Mouse (Mus musculus) stomach, postnatal 0 days (tissue): ENCODE data around the gene Pts. TPM values are rescaled to one million over a fixed set of nuclear protein-coding genes. Genes with fewer than 3 reads are reported as not detected.

Source experiments
- ATAC-seq: fragments of 200-750 bp; cut with Nextera tagmentation; 2 replicates; pipeline ENCODE4 v1.8.0; 2017; ENCODE audit not compliant: low FRiP score, low TSS enrichment
- DNase-seq: peaks from one replicate; pipeline ENCODE4 v3.0.0-alpha.2; 2016; ENCODE audit warnings: low spot score
- H3K27ac ChIP-seq: fragments of 300-500 bp; sonication (generic); replicated peaks from 2 replicates; pipeline ENCODE4 v1.5.1; 2014; ENCODE audit warnings: mild to moderate bottlenecking, control low read depth
- H3K27me3 ChIP-seq: fragments of 300-500 bp; sonication (generic); 2 replicates; pipeline ENCODE4 v1.6.1; 2014; ENCODE audit warnings: low read length; ENCODE audit not compliant: control insufficient read depth, insufficient read depth
- H3K36me3 ChIP-seq: fragments of 300-500 bp; sonication (generic); 2 replicates; pipeline ENCODE4 v1.6.1; 2014; ENCODE audit warnings: low read length, mixed read lengths; ENCODE audit not compliant: control insufficient read depth, insufficient read depth
- H3K4me1 ChIP-seq: fragments of 300-500 bp; sonication (generic); replicated peaks from 2 replicates; pipeline ENCODE4 v1.6.1; 2014; ENCODE audit warnings: antibody characterized with exemption; ENCODE audit not compliant: control insufficient read depth, insufficient read depth
- H3K4me2 ChIP-seq: fragments of 300-500 bp; sonication (generic); replicated peaks from 2 replicates; pipeline ENCODE4 v1.6.1; 2014; ENCODE audit warnings: low read depth, mild to moderate bottlenecking, control low read depth, moderate library complexity
- H3K4me3 ChIP-seq: fragments of 300-500 bp; sonication (generic); 2 replicates; pipeline ENCODE4 v1.5.1; 2014; ENCODE audit warnings: low read depth, low read length, control low read depth
- H3K9ac ChIP-seq: fragments of 300-500 bp; sonication (generic); 2 replicates; pipeline ENCODE4 v1.6.1; 2014; ENCODE audit warnings: mild to moderate bottlenecking, low read length, control low read depth, mixed read lengths
- H3K9me3 ChIP-seq: fragments of 300-500 bp; sonication (generic); 2 replicates; pipeline ENCODE4 v1.6.1; 2016; ENCODE audit warnings: low read length; ENCODE audit not compliant: control insufficient read depth
- CTCF ChIP-seq: IDR thresholded peaks from 2 replicates; pipeline ENCODE4 v1.5.1; 2016; ENCODE audit warnings: antibody characterized with exemption, low read depth, mild to moderate bottlenecking, moderate library complexity
- EP300 ChIP-seq: optimal IDR thresholded peaks from 2 replicates; pipeline ENCODE3; 2016; ENCODE audit warnings: antibody characterized with exemption
- WGBS: fragments of 180-500 bp; shearing (Covaris S2); extraction: QIAGEN DNeasy Blood & Tissue Kit; methylation state at CpG from one replicate; pipeline ENCODE4 v1.1.7; 2014; 5-methylcytosine and 5-hydroxymethylcytosine counted together
- polyA plus RNA-seq: library from polyadenylated mRNA; unstranded; fragments of >200 nt; fragmentation: Nextera tagmentation; extraction: Ambion mirVana; gene quantifications from 2 replicates; pipeline ENCODE4 v1.2.1, GENCODE M21; 2015

The Pts gene
- polyA plus RNA-seq, 1 experiment from 2014 or later, result 83.8 TPM

GRCm38 (mm10) chr9:50553547-50553946 lies 25.0 kb upstream of the Pts start:
- no peak for TF ChIP-seq EP300
- TF ChIP-seq CTCF, result no peak
- H3K27me3 ChIP-seq, result no peaks in the 10 kb centered on the region
- no peaks in the 10 kb centered on the region for H3K36me3 ChIP-seq
- H3K4me3 ChIP-seq, result no peak overlapping the region
- no peaks in the 10 kb centered on the region for H3K4me1 ChIP-seq
- no peak for ATAC-seq
- no peaks in the 10 kb centered on the region for H3K9me3 ChIP-seq
- H3K27ac ChIP-seq, result no peak overlapping the region
- DNase-seq, result no peak
- WGBS, result 61% methylated on average over 2 of the region's 2 CpGs
- H3K9ac ChIP-seq, result no peak overlapping the region
- H3K4me2 ChIP-seq, result no peak overlapping the region

- DNase-seq (no peak), ATAC-seq (no peak)
- 64% methylated on average over 5 of the region's 5 CpGs for WGBS
Observed at GRCm38 (mm10) chr9:50552206-50552605, 23.7 kb upstream of the Pts start.

GRCm38 (mm10) chr9:50548936-50549335 lies 20.4 kb upstream of the Pts start:
- no peaks in the 10 kb centered on the region for H3K9me3 ChIP-seq
- no peak overlapping the region for H3K4me2 ChIP-seq
- no peak overlapping the region for H3K27ac ChIP-seq
- DNase-seq (no peak), ATAC-seq (no peak)
- TF ChIP-seq CTCF (no peak), EP300 (no peak)
- H3K4me1 ChIP-seq, result no peaks in the 10 kb centered on the region
- no peaks in the 10 kb centered on the region for H3K27me3 ChIP-seq
- H3K4me3 ChIP-seq, result no peak overlapping the region
- H3K36me3 ChIP-seq, result no peaks in the 10 kb centered on the region
- no peak overlapping the region for H3K9ac ChIP-seq
- 67% methylated on average over 4 of the region's 4 CpGs for WGBS

More at GRCm38 (mm10) chr9:50552206-50552605, 23.7 kb upstream of the Pts start:
- Histone ChIP-seq H3K4me1 (no peaks in the 10 kb centered on the region), H3K36me3 (no peaks in the 10 kb centered on the region), H3K27ac (no peak overlapping the region), H3K9me3 (no peaks in the 10 kb centered on the region), H3K4me3 (no peak overlapping the region), H3K4me2 (no peak overlapping the region), H3K9ac (no peak overlapping the region), H3K27me3 (no peaks in the 10 kb centered on the region)
- TF ChIP-seq EP300 (no peak), CTCF (no peak)

DNA sequence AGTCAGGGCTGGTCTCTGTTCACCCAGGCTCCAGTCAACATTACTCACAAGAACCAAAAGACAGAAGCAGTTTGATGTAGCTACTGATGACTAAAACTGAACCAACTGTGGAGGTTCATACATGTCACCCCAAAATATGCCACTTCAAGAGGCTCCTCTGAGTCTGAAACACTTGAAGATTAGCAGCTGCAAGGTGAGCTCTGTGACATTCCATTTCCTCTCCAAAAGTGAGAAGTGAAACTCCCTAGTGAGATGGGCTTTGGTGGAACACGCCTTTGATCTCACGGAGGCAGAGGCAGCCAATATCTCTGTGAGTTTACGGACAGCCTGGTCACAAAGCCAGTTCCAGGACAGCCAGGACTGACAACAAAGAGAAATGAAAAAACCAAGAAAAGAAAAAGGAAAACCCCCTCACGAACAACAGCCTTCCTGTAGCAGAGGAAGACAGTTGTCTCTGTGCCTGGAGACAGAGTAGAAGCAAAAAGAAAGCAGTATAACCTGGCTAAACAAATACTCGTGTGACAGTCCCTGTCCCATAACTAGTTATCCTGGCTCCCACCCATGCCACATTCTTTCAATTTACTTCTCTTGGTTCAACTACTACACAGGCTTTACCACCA lies 19.4 kb upstream of the Pts start:
- WGBS, result 41% methylated on average over 5 of the region's 5 CpGs

GRCm38 (mm10) chr9:50542401-50542800 lies 13.9 kb upstream of the Pts start:
- no peaks in the 10 kb centered on the region for H3K27me3 ChIP-seq
- DNase-seq (no peak), ATAC-seq (no peak)
- no peak overlapping the region for H3K4me2 ChIP-seq
- H3K4me3 ChIP-seq, result no peak overlapping the region
- H3K36me3 ChIP-seq, result no peaks in the 10 kb centered on the region
- H3K4me1 ChIP-seq, result no peaks in the 10 kb centered on the region
- H3K9me3 ChIP-seq, result no peaks in the 10 kb centered on the region
- no peak overlapping the region for H3K9ac ChIP-seq
- TF ChIP-seq CTCF (no peak), EP300 (no peak)
- no peak overlapping the region for H3K27ac ChIP-seq
- 74% methylated on average over 9 of the region's 9 CpGs for WGBS

More for the DNA sequence above, 19.4 kb upstream of the Pts start:
- DNase-seq (no peak), ATAC-seq (no peak)
- no peaks in the 10 kb centered on the region for H3K27me3 ChIP-seq
- H3K4me2 ChIP-seq, result no peak overlapping the region
- no peaks in the 10 kb centered on the region for H3K4me1 ChIP-seq
- H3K27ac ChIP-seq, result no peak overlapping the region
- no peaks in the 10 kb centered on the region for H3K9me3 ChIP-seq
- TF ChIP-seq EP300 (no peak), CTCF (no peak)
- H3K36me3 ChIP-seq, result no peaks in the 10 kb centered on the region
- H3K4me3 ChIP-seq, result no peak overlapping the region
- H3K9ac ChIP-seq, result no peak overlapping the region

DNA sequence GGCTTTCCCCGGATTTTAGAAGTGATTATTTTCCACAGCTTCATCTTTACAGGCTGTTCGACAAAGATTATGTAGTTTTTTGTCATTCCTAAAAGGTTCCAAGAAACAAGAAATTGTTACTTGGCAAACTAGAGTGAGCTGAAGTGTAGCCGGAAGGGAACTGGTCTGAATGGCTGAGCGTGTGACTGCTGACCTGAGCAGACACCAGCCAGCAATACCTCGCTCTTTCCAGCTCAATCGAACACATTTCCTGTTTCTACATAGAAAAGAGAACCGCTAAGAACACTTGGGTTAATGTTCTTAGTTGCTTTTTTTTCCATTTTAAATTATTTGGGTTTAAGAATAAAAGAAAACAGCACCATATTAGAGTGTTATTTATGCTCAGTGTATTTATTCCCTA lies 11.6 kb upstream of the Pts start:
- H3K27ac ChIP-seq, result no peak overlapping the region
- H3K4me2 ChIP-seq, result no peak overlapping the region; the same call in 1 of the 2 replicates
- H3K36me3 ChIP-seq, result no peaks in the 10 kb centered on the region
- WGBS, result 47% methylated on average over 7 of the region's 7 CpGs
- H3K9ac ChIP-seq, result no peak overlapping the region
- H3K4me3 ChIP-seq, result no peak overlapping the region
- ATAC-seq (no peak), DNase-seq (no peak)
- H3K9me3 ChIP-seq, result no peaks in the 10 kb centered on the region
- H3K27me3 ChIP-seq, result no peaks in the 10 kb centered on the region
- TF ChIP-seq CTCF, result no peak
- TF ChIP-seq EP300, result no peak
- H3K4me1 ChIP-seq, result no peaks in the 10 kb centered on the region
